Mouse (Mus musculus): ENCODE data around the gene Bnc1. TPM values are rescaled to one million over a fixed set of nuclear protein-coding genes. Genes with fewer than 3 reads are reported as not detected.
A peak's percentile ranks its signal among the peaks of the same experiment; 100 is the strongest.

Bnc1 gene
- polyA plus RNA-seq, 1 experiment = not detected

GRCm38 (mm10) chr7:81968975-81969374 is 23.1 kb downstream of the Bnc1 start:
- H3K4me1 ChIP-seq (ENCODE audit: control insufficient read depth, insufficient read depth, low read length) = no peaks in the 10 kb centered on the region
- no peak overlapping the region for H3K27ac ChIP-seq (ENCODE audit: control insufficient read depth, insufficient read depth, low read depth, low read length, poor library complexity)
- H3K4me3 ChIP-seq (replicated peaks; ENCODE audit: control insufficient read depth, low read depth, low read length) = no peak overlapping the region
- TF ChIP-seq POLR2A (IDR thresholded peaks at IDR 0.05; ENCODE audit: borderline replicate concordance, control insufficient read depth, low read depth, low read length) (no peak), CTCF (IDR thresholded peaks at IDR 0.05; ENCODE audit: control insufficient read depth, insufficient read depth, low read length) (no peak)
- WGBS = 12% methylated on average over 6 of the region's 6 CpGs

- H3K27ac ChIP-seq (ENCODE audit: control insufficient read depth, insufficient read depth, low read depth, low read length, poor library complexity) = no peak overlapping the region
- H3K4me1 ChIP-seq (ENCODE audit: control insufficient read depth, insufficient read depth, low read length) = no peaks in the 10 kb centered on the region
- no peak for TF ChIP-seq POLR2A (IDR thresholded peaks at IDR 0.05; ENCODE audit: borderline replicate concordance, control insufficient read depth, low read depth, low read length)
- no peak for TF ChIP-seq CTCF (IDR thresholded peaks at IDR 0.05; ENCODE audit: control insufficient read depth, insufficient read depth, low read length)
- 57% methylated on average over 4 of the region's 4 CpGs for WGBS
- H3K4me3 ChIP-seq (replicated peaks; ENCODE audit: control insufficient read depth, low read depth, low read length) = no peak overlapping the region
Observed at GRCm38 (mm10) chr7:81968451-81968850, 23.6 kb downstream of the Bnc1 start.

- H3K27ac ChIP-seq (ENCODE audit: control insufficient read depth, insufficient read depth, low read depth, low read length, poor library complexity) = no peak overlapping the region
- no peaks in the 10 kb centered on the region for H3K4me1 ChIP-seq (ENCODE audit: control insufficient read depth, insufficient read depth, low read length)
- H3K4me3 ChIP-seq (replicated peaks; ENCODE audit: control insufficient read depth, low read depth, low read length) = no peak overlapping the region
- TF ChIP-seq CTCF (IDR thresholded peaks at IDR 0.05; ENCODE audit: control insufficient read depth, insufficient read depth, low read length) = no peak
- TF ChIP-seq POLR2A (IDR thresholded peaks at IDR 0.05; ENCODE audit: borderline replicate concordance, control insufficient read depth, low read depth, low read length) = no peak
- 68% methylated on average over 5 of the region's 5 CpGs for WGBS
Observed at GRCm38 (mm10) chr7:81966195-81966594, 25.9 kb downstream of the Bnc1 start.

- Histone ChIP-seq H3K27ac (ENCODE audit: control insufficient read depth, insufficient read depth, low read depth, low read length, poor library complexity) (no peak overlapping the region), H3K4me1 (ENCODE audit: control insufficient read depth, insufficient read depth, low read length) (no peaks in the 10 kb centered on the region), H3K4me3 (replicated peaks; ENCODE audit: control insufficient read depth, low read depth, low read length) (no peak overlapping the region)
- 2% methylated on average over 3 of the region's 3 CpGs for WGBS
- no peak for TF ChIP-seq POLR2A (IDR thresholded peaks at IDR 0.05; ENCODE audit: borderline replicate concordance, control insufficient read depth, low read depth, low read length)
- TF ChIP-seq CTCF (IDR thresholded peaks at IDR 0.05; ENCODE audit: control insufficient read depth, insufficient read depth, low read length) = 0 out of 2 replicates have a peak, but pooled peaks have one; percentile 7
Observed at GRCm38 (mm10) chr7:81959704-81960103, 32.4 kb downstream of the Bnc1 start.

- TF ChIP-seq POLR2A (IDR thresholded peaks at IDR 0.05; ENCODE audit: borderline replicate concordance, control insufficient read depth, low read depth, low read length) (no peak), CTCF (IDR thresholded peaks at IDR 0.05; ENCODE audit: control insufficient read depth, insufficient read depth, low read length) (peak; percentile 18; the same call in 1 of the 2 replicates)
- H3K4me3 ChIP-seq (replicated peaks; ENCODE audit: control insufficient read depth, low read depth, low read length) = no peak overlapping the region
- H3K27ac ChIP-seq (ENCODE audit: control insufficient read depth, insufficient read depth, low read depth, low read length, poor library complexity) = no peak overlapping the region
Observed at GRCm38 (mm10) chr7:81954208-81954846, 37.8 kb downstream of the Bnc1 start.

GRCm38 (mm10) chr7:81950499-81950898 is 41.6 kb downstream of the Bnc1 start:
- Histone ChIP-seq H3K27ac (ENCODE audit: control insufficient read depth, insufficient read depth, low read depth, low read length, poor library complexity) (no peak overlapping the region), H3K4me3 (replicated peaks; ENCODE audit: control insufficient read depth, low read depth, low read length) (no peak overlapping the region)
- 70% methylated on average over 2 of the region's 2 CpGs for WGBS

More at GRCm38 (mm10) chr7:81954208-81954846, 37.8 kb downstream of the Bnc1 start:
- no peaks in the 10 kb centered on the region for H3K4me1 ChIP-seq (ENCODE audit: control insufficient read depth, insufficient read depth, low read length)

GRCm38 (mm10) chr7:81945398-81945797 is 46.7 kb downstream of the Bnc1 start:
- H3K27ac ChIP-seq (ENCODE audit: control insufficient read depth, insufficient read depth, low read depth, low read length, poor library complexity) = no peak overlapping the region
- H3K4me3 ChIP-seq (replicated peaks; ENCODE audit: control insufficient read depth, low read depth, low read length) = no peak overlapping the region
- no peak for TF ChIP-seq CTCF (IDR thresholded peaks at IDR 0.05; ENCODE audit: control insufficient read depth, insufficient read depth, low read length)
- TF ChIP-seq POLR2A (IDR thresholded peaks at IDR 0.05; ENCODE audit: borderline replicate concordance, control insufficient read depth, low read depth, low read length) = no peak
- H3K4me1 ChIP-seq (ENCODE audit: control insufficient read depth, insufficient read depth, low read length) = no peaks in the 10 kb centered on the region
- 41% methylated on average over 4 of the region's 4 CpGs for WGBS

More at GRCm38 (mm10) chr7:81950499-81950898, 41.6 kb downstream of the Bnc1 start:
- no peaks in the 10 kb centered on the region for H3K4me1 ChIP-seq (ENCODE audit: control insufficient read depth, insufficient read depth, low read length)
- TF ChIP-seq POLR2A (IDR thresholded peaks at IDR 0.05; ENCODE audit: borderline replicate concordance, control insufficient read depth, low read depth, low read length) (no peak), CTCF (IDR thresholded peaks at IDR 0.05; ENCODE audit: control insufficient read depth, insufficient read depth, low read length) (no peak)

GRCm38 (mm10) chr7:81934806-81935205 is 57.3 kb downstream of the Bnc1 start:
- Histone ChIP-seq H3K27ac (ENCODE audit: control insufficient read depth, insufficient read depth, low read depth, low read length, poor library complexity) (no peak overlapping the region), H3K4me1 (ENCODE audit: control insufficient read depth, insufficient read depth, low read length) (no peaks in the 10 kb centered on the region), H3K4me3 (replicated peaks; ENCODE audit: control insufficient read depth, low read depth, low read length) (no peak overlapping the region)
- TF ChIP-seq POLR2A (IDR thresholded peaks at IDR 0.05; ENCODE audit: borderline replicate concordance, control insufficient read depth, low read depth, low read length) (no peak), CTCF (IDR thresholded peaks at IDR 0.05; ENCODE audit: control insufficient read depth, insufficient read depth, low read length) (no peak)
- WGBS = 36% methylated on average over 5 of the region's 5 CpGs

Measured in bone marrow, adult 2 months (tissue).